Mouse (Mus musculus) brown adipose tissue, adult 24 weeks (tissue): ENCODE results near the gene Zcwpw1. TPM values are rescaled to one million over a fixed set of nuclear protein-coding genes. Genes with fewer than 3 reads are reported as not detected.
"Not testable (repeated sequence)": the region's sequence is repeated elsewhere in the genome, so short reads cannot be mapped to it uniquely, and the experiment has no call there.

Experiments
- H3K27ac ChIP-seq: fragments of 200-500 bp; replicated peaks from 2 replicates; pipeline ENCODE4 v1.5.1; 2012; ENCODE audit warnings: low read depth, mild to moderate bottlenecking, low read length
- H3K4me1 ChIP-seq: fragments of 200-500 bp; 2 replicates; pipeline ENCODE4 v1.6.1; 2012; ENCODE audit warnings: low read length, mixed read lengths; ENCODE audit not compliant: control insufficient read depth, insufficient read depth, insufficient read length
- H3K4me3 ChIP-seq: fragments of 200-500 bp; 2 replicates; pipeline ENCODE4 v1.5.1; 2012; ENCODE audit warnings: low read depth, mild to moderate bottlenecking, low read length, moderate library complexity; ENCODE audit not compliant: insufficient read depth
- polyA plus RNA-seq: library from polyadenylated mRNA; stranded (reverse); fragments of >200 nt; gene quantifications from 2 replicates; pipeline ENCODE4 v1.2.4, GENCODE M21; 2012; ENCODE audit not compliant: missing spikeins, insufficient read depth, insufficient read length

The Zcwpw1 gene
- polyA plus RNA-seq, 1 experiment = 4.9 TPM

GRCm38 (mm10) chr5:137749196-137749836, 38.3 kb upstream of the Zcwpw1 start:
- Histone ChIP-seq H3K4me3 (peak overlapping the region; percentile 31), H3K4me1 (peaks cover 11% of the 10 kb centered on the region), H3K27ac (peak overlapping the region; percentile 76)

GRCm38 (mm10) chr5:137750212-137750611, 37.4 kb upstream of the Zcwpw1 start:
- H3K4me1 ChIP-seq = peaks cover 13% of the 10 kb centered on the region
- not testable (repeated sequence) for H3K4me3 ChIP-seq, H3K27ac ChIP-seq

DNA sequence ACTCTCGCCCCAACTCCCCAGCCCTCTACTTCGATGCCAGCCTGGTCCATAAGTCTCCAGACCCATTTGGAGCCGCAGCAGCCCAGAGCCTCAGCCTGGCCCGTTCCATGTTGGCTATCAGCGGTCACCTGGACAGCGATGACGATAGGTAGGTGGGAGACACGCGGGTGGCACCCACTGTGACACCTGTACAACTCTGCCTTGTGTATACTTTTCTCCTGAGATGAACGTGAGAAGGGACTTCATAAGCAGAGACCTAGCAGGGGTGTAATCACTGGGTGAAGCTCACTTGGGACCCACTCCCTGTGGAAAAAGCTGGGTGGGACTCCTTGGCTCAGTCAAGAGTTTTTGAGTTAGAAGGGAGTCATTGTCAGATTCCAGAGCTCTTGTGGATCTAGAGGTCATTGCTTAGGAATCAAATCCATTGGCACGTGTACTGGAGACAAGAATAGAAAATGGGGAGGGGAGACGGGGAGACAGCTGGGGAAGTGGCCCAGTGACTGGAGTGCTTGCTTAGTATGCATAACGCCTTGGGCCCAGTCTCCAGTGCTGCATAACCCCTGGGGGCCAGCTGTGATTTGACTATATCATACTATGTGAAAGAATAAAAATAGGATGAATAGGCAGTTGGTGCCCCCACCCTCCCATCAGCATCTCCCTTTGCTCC, 36.2 kb upstream of the Zcwpw1 start:
- peaks cover 21% of the 10 kb centered on the region for H3K4me1 ChIP-seq
- H3K27ac ChIP-seq = no peak overlapping the region; the same call in 1 of the 2 replicates
- H3K4me3 ChIP-seq = no peak overlapping the region

DNA sequence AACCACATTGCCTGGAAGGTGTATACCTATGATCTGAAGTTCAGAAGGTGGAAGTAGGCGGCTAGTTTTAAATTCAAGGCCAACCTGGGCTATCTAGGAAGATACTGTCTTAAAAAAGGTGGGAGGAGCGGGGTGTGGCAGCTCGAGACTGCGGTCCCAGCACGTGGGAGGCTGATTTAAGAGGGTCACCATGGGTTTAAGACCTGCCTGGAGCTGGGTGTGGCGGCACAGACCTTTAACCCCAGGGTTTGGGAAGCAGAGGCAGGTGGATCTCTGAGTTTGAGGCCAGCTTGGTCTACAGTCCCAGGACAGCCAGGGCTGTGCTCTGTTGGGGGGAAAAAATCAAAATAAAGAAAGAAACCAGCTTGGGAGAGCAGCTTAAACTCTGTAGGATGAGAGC, 35.6 kb upstream of the Zcwpw1 start:
- no peak overlapping the region for H3K27ac ChIP-seq
- no peak overlapping the region for H3K4me3 ChIP-seq
- peaks cover 21% of the 10 kb centered on the region for H3K4me1 ChIP-seq

DNA sequence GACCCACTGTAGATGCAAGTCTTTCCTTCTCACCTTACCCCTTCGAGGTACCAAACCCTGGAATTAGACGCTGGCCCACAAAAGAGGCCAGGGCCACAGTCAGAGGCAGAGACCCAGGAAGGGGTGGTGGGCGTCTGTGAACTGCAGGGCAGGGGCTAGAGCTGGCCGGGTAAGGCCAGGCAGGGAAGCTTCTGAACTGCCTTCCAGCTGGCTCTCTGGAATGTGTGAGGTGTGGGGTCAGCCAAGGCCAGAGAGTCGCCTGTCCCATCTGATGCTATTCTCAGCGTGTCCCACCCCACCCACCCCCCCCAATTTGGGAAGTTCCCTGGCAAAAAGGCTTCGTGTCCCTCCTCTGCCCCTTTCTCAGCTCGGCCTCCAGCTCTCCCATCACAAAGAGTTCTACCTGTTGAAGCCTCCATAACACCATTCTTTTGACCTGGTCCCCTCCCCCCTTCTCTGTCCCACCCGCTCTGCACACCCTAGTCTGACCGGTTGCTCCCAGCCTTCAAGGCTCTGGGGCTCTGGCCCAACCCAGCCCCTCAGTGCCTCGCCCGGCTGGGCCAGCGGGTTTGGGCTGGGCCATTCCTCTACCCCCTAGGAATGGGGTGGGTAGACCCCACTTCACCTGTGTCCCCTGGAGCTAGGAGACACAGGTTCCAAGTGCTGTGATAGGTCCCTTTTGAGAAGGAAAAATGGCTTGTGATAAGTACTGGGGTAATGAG, 34.3 kb upstream of the Zcwpw1 start:
- Histone ChIP-seq H3K27ac (no peak overlapping the region), H3K4me3 (no peak overlapping the region), H3K4me1 (peaks cover 15% of the 10 kb centered on the region)

DNA sequence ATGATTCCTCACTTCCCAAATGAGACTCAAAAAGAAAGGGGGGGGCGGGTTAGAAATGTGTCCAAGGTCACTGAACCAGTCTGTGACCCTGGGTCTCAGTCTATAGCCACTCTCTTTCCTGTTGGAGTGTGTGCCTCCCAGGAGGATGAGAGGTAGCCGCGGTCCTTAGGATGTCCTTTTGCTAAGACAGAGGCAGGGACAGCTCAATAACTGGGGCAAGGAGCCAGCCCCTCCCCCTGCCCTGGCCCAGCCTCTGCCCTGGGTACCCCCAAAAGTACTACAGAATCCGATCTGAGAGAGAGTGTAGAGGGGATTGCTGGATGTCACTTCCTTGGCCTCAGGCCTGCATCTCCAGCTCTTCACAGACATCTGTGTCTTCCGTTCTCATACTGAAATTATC, 32.2 kb upstream of the Zcwpw1 start:
- peaks cover 12% of the 10 kb centered on the region for H3K4me1 ChIP-seq
- H3K4me3 ChIP-seq = no peak overlapping the region
- peak overlapping the region; percentile 48; the same call in 1 of the 2 replicates for H3K27ac ChIP-seq

GRCm38 (mm10) chr5:137756106-137756505, 31.5 kb upstream of the Zcwpw1 start:
- Histone ChIP-seq H3K4me3 (no peak overlapping the region), H3K4me1 (peaks cover 12% of the 10 kb centered on the region), H3K27ac (no peak overlapping the region)

GRCm38 (mm10) chr5:137756882-137757661, 30.5 kb upstream of the Zcwpw1 start:
- Histone ChIP-seq H3K4me3 (no peak overlapping the region), H3K4me1 (peaks cover 12% of the 10 kb centered on the region; the same call in 1 of the 2 replicates), H3K27ac (no peak overlapping the region)

- Histone ChIP-seq H3K4me1 (peaks cover 12% of the 10 kb centered on the region; the same call in 1 of the 2 replicates), H3K27ac (no peak overlapping the region), H3K4me3 (no peak overlapping the region)
Observed at GRCm38 (mm10) chr5:137757887-137758286, 29.7 kb upstream of the Zcwpw1 start.

DNA sequence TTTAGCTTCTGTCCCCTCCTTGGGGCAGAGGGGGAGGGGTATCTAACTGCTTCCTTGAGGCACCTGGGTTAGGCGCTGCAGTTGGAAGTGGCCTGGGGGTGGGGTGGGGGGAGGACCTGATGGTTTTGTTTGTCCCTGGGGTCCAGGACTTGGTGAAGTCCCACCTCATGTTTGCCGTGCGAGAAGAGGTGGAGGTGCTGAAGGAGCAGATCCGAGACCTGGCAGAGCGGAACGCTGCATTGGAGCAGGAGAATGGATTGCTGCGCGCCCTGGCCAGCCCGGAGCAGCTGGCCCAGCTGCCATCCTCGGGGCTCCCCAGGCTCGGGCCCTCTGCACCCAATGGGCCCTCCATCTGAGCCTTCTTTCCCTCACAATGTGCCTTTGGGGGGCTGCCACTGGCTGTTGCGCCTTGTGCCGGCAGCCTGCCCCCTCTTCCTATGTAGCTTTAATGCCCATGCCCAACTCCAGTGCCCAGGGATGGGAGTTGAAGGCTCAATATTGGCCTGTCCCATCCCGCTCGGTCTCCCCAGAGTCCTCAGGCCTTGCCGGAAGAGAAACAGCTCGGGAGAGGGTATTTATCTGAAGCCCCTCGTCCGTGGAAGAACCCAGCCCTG, 28.6 kb upstream of the Zcwpw1 start:
- Histone ChIP-seq H3K4me3 (no peak overlapping the region), H3K27ac (no peak overlapping the region), H3K4me1 (peaks cover 12% of the 10 kb centered on the region; the same call in 1 of the 2 replicates)

- Histone ChIP-seq H3K4me3 (no peak overlapping the region), H3K4me1 (peaks cover 12% of the 10 kb centered on the region; the same call in 1 of the 2 replicates), H3K27ac (no peak overlapping the region; the same call in 1 of the 2 replicates)
Observed at GRCm38 (mm10) chr5:137759971-137760412, 27.6 kb upstream of the Zcwpw1 start.

- Histone ChIP-seq H3K4me3 (no peak overlapping the region), H3K4me1 (peaks cover 2% of the 10 kb centered on the region; the same call in 1 of the 2 replicates), H3K27ac (no peak overlapping the region)
Observed at GRCm38 (mm10) chr5:137764609-137765340, 22.8 kb upstream of the Zcwpw1 start.

GRCm38 (mm10) chr5:137766270-137766669, 21.3 kb upstream of the Zcwpw1 start:
- no peak overlapping the region for H3K4me3 ChIP-seq
- H3K27ac ChIP-seq = no peak overlapping the region
- H3K4me1 ChIP-seq = no peaks in the 10 kb centered on the region

DNA sequence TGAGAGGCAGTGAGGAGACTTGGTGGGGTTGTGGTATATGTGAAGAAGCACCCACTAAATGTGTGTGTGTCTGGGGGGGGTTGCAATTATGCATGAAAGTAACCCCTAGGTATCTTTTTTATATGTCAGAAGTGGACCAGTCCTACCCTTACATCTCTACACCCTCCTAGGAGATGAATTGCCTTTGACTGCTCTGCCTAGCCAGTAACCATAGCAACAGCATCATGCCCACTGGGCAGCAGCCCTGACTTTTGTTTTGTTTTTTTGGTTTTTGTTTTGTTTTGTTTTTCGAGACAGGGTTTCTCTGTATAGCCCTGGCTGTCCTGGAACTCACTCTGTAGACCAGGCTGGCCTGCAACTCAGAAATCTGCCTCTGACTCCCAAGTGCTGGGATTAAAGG, 19.1 kb upstream of the Zcwpw1 start:
- Histone ChIP-seq H3K4me1 (no peaks in the 10 kb centered on the region), H3K27ac (no peak overlapping the region), H3K4me3 (no peak overlapping the region)
